ENCODE assay signal across 27 mouse cellular contexts in genomic region chrX:51631376-51631775, GRCm38 (mm10). TPM values are rescaled to one million over a fixed set of nuclear protein-coding genes. Genes with fewer than 3 reads are reported as not detected.
DNase-seq lines count a peak whose midpoint lies in the region; ATAC-seq lines count a peak whose summit lies in the region.
"Had no signal": no experiment of that assay in that cellular context is flagged by ENCODE, and none has a peak within 500 bp of the region (broad histone marks: within the 10 kb centered on the region; RNA-seq: fewer than 3 reads in every experiment).

No protein-coding gene starts in this region.

- intact Hi-C loops in left cerebral cortex, postnatal 14 days (cut with DNase I) = no loop called here

- DNase-seq in intestine, embryonic 14.5 days (ENCODE audit: low spot score) = no peak
- DNase-seq in 3T3-L1 (ENCODE audit: low read depth, low spot score) = peak; percentile 66
- peak; percentile 57 for DNase-seq in Muller cell, postnatal 12 days (ENCODE audit: inconsistent ontology term)
- no peak for DNase-seq in left cerebral cortex, postnatal 14 days (ENCODE audit: low spot score in 2 of 2)
- no peak for DNase-seq in right cerebral cortex, postnatal 25 days
- no peak for DNase-seq in frontal cortex, postnatal 10 days (ENCODE audit: low spot score in 2 of 2)
- DNase-seq: adrenal gland, postnatal 25 days; B cell, adult 2 months; cerebellum, adult 18-20 months; cerebellum, adult 9-11 months; cerebellum, postnatal 36 days; forebrain, postnatal 0 days; gastrocnemius, adult 2 months; gastrocnemius, postnatal 25 days; heart, postnatal 10 days; heart, postnatal 4 days had no signal

- no peaks in the 10 kb centered on the region for H3K36me3 ChIP-seq in intestine, embryonic 14.5 days (ENCODE audit: control insufficient read depth, insufficient read depth, low read length)
- H3K36me3 ChIP-seq in intestine, embryonic 15.5 days = no peaks in the 10 kb centered on the region
- H3K36me3 ChIP-seq in embryonic facial prominence, embryonic 12.5 days = no peaks in the 10 kb centered on the region
- H3K36me3 ChIP-seq: G1E; hindbrain, embryonic 13.5 days had no signal

- no peak for ATAC-seq in intestine, embryonic 14.5 days (replicated peaks; ENCODE audit: low FRiP score, low TSS enrichment, low read depth)
- no peak for ATAC-seq in intestine, embryonic 15.5 days
- ATAC-seq in embryonic facial prominence, embryonic 12.5 days (ENCODE audit: insufficient number of reproducible peaks, insufficient read depth, low FRiP score, low TSS enrichment) = no peak
- ATAC-seq: activated CD4-positive, CD25-positive, alpha-beta regulatory T cell, adult 4 months; CD4-positive, CD25-positive, alpha-beta regulatory T cell, adult 4 months; forebrain, embryonic 13.5 days; forebrain, postnatal 0 days; hindbrain, postnatal 0 days; intestine, embryonic 16.5 days; Patski had no signal

- no peaks in the 10 kb centered on the region for H3K4me1 ChIP-seq in intestine, embryonic 14.5 days (replicated peaks; ENCODE audit: control insufficient read depth, insufficient read depth, low read length)
- H3K4me1 ChIP-seq in intestine, embryonic 15.5 days (replicated peaks) = no peaks in the 10 kb centered on the region
- peaks cover 6% of the 10 kb centered on the region; the same call in 1 of the 2 replicates for H3K4me1 ChIP-seq in embryonic facial prominence, embryonic 12.5 days
- H3K4me1 ChIP-seq: forebrain, embryonic 13.5 days; hindbrain, embryonic 13.5 days had no signal

- H3K9me3 ChIP-seq in intestine, embryonic 14.5 days (ENCODE audit: control insufficient read depth, low read length) = no peaks in the 10 kb centered on the region
- H3K9me3 ChIP-seq in intestine, embryonic 15.5 days = no peaks in the 10 kb centered on the region
- H3K9me3 ChIP-seq in embryonic facial prominence, embryonic 12.5 days = no peaks in the 10 kb centered on the region
- H3K9me3 ChIP-seq: forebrain, embryonic 13.5 days; G1E; hindbrain, embryonic 13.5 days had no signal

- H3K27ac ChIP-seq in intestine, embryonic 14.5 days (ENCODE audit: low read depth) = peak overlapping the region; percentile 22; the same call in 1 of the 2 replicates
- H3K27ac ChIP-seq in intestine, embryonic 15.5 days = no peak overlapping the region
- 0 out of 2 replicates have a peak overlapping the region, but pooled peaks have one; percentile 19 for H3K27ac ChIP-seq in embryonic facial prominence, embryonic 12.5 days
- H3K27ac ChIP-seq: forebrain, embryonic 13.5 days; gastrocnemius, adult 2 months; hindbrain, embryonic 13.5 days; hindbrain, postnatal 0 days had no signal

- H3K27me3 ChIP-seq in intestine, embryonic 14.5 days (replicated peaks; ENCODE audit: control insufficient read depth, insufficient read depth, low read length) = no peaks in the 10 kb centered on the region; the same call in 1 of the 2 replicates
- H3K27me3 ChIP-seq in intestine, embryonic 15.5 days (replicated peaks) = no peaks in the 10 kb centered on the region
- no peaks in the 10 kb centered on the region for H3K27me3 ChIP-seq in embryonic facial prominence, embryonic 12.5 days
- H3K27me3 ChIP-seq: forebrain, embryonic 13.5 days; hindbrain, embryonic 13.5 days had no signal

- no peak overlapping the region for H3K9ac ChIP-seq in intestine, embryonic 14.5 days (ENCODE audit: low read length)
- H3K9ac ChIP-seq in intestine, embryonic 15.5 days = no peak overlapping the region
- no peak overlapping the region for H3K9ac ChIP-seq in embryonic facial prominence, embryonic 12.5 days
- H3K9ac ChIP-seq: forebrain, embryonic 13.5 days; forebrain, postnatal 0 days; hindbrain, embryonic 13.5 days had no signal

- H3K4me3 ChIP-seq in intestine, embryonic 14.5 days (ENCODE audit: low read depth, low read length) = no peak overlapping the region
- H3K4me3 ChIP-seq in intestine, embryonic 15.5 days (replicated peaks) = no peak overlapping the region
- no peak overlapping the region for H3K4me3 ChIP-seq in embryonic facial prominence, embryonic 12.5 days
- H3K4me3 ChIP-seq: forebrain, embryonic 13.5 days; gastrocnemius, adult 2 months; hindbrain, embryonic 13.5 days had no signal

- H3K4me2 ChIP-seq in intestine, embryonic 14.5 days (ENCODE audit: low read length) = no peak overlapping the region
- no peak overlapping the region for H3K4me2 ChIP-seq in intestine, embryonic 15.5 days (replicated peaks)
- no peak overlapping the region for H3K4me2 ChIP-seq in embryonic facial prominence, embryonic 12.5 days (replicated peaks)
- H3K4me2 ChIP-seq: forebrain, embryonic 13.5 days; hindbrain, embryonic 13.5 days had no signal

- WGBS in intestine, embryonic 14.5 days = 36% methylated on average over 2 of the region's 2 CpGs
- 40% methylated on average over 2 of the region's 2 CpGs for WGBS in intestine, embryonic 15.5 days
- WGBS in embryonic facial prominence, embryonic 12.5 days = 43% methylated on average over 2 of the region's 2 CpGs

RNA-seq across cellular contexts. Expression of gene Hs6st2, which starts 50.3 kb away (rescaled TPM):
- 9.0 and 9.7 TPM in 2 replicates for polyA plus RNA-seq in intestine, embryonic 14.5 days (2014; fragmentation: Nextera tagmentation; extraction: Ambion mirVana)
- 5.7 and 7.1 TPM in 2 replicates for polyA plus RNA-seq in intestine, embryonic 15.5 days (2015; fragmentation: Nextera tagmentation; extraction: Ambion mirVana)
- polyA plus RNA-seq in embryonic facial prominence, embryonic 12.5 days (2016; fragmentation: Nextera tagmentation; extraction: Ambion mirVana) = 29.5 and 32.9 TPM in 2 replicates
- 10 to 100 TPM; 41.7 to 51.7 TPM for total RNA-seq in left cerebral cortex, postnatal 14 days (2021)
- total RNA-seq: granulocyte monocyte progenitor cell, adult 5-6 weeks had no signal
- polyA plus RNA-seq: CD4-positive, CD25-positive, alpha-beta regulatory T cell, adult 4 months; G1E had no signal

Comparison
In these comparisons a context has a peak if more than half of its experiments do, and no peak if none do; other contexts are left out.
1. DNase-seq: peak in 3T3-L1 (single experiment) and Muller cell, postnatal 12 days (single experiment); none in intestine, embryonic 14.5 days (single experiment), left cerebral cortex, postnatal 14 days (0 of 2), right cerebral cortex, postnatal 25 days (single experiment) and frontal cortex, postnatal 10 days (0 of 2).